Mouse (Mus musculus) B cell, adult 2 months (primary cell): ENCODE results near the gene Caskin1.

Experiments used
- DNase-seq, 2 experiments: peaks; one replicate each; pipeline ENCODE4 v3.0.0; 2022

Gene Caskin1

GRCm38 (mm10) chr17:24496026-24496425, 7.6 kb downstream of the Caskin1 start:
- no peak for DNase-seq

- DNase-seq, result no peak
Observed at GRCm38 (mm10) chr17:24502208-24502607, 13.8 kb downstream of the Caskin1 start.

- DNase-seq, result no peak
Observed at GRCm38 (mm10) chr17:24504085-24504484, 15.7 kb downstream of the Caskin1 start.

GRCm38 (mm10) chr17:24505286-24505955, 17.0 kb downstream of the Caskin1 start:
- no peak for DNase-seq

GRCm38 (mm10) chr17:24506332-24507070, 18.1 kb downstream of the Caskin1 start:
- DNase-seq, result no peak

- no peak for DNase-seq
Observed at GRCm38 (mm10) chr17:24507129-24507664, 18.8 kb downstream of the Caskin1 start.

- DNase-seq, result no peak
Observed at GRCm38 (mm10) chr17:24507806-24508460, 19.5 kb downstream of the Caskin1 start.

GRCm38 (mm10) chr17:24513609-24514008, 25.2 kb downstream of the Caskin1 start:
- DNase-seq, result no peak

GRCm38 (mm10) chr17:24514270-24515257, 26.2 kb downstream of the Caskin1 start:
- no peak for DNase-seq

GRCm38 (mm10) chr17:24520450-24520849, 32.0 kb downstream of the Caskin1 start:
- DNase-seq, result no peak

- DNase-seq, result no peak
Observed at GRCm38 (mm10) chr17:24524734-24525133, 36.3 kb downstream of the Caskin1 start.

- DNase-seq, result peak in 1 of 2 experiments; percentile 5
Observed at GRCm38 (mm10) chr17:24527315-24527714, 38.9 kb downstream of the Caskin1 start.

GRCm38 (mm10) chr17:24527723-24528559, 39.5 kb downstream of the Caskin1 start, which contains the start of gene Traf7:
Gene Traf7 (minus strand): TSS chr17:24527938.
- peak; percentile 86 to 87 for DNase-seq

GRCm38 (mm10) chr17:24528560-24528918, 40.1 kb downstream of the Caskin1 start:
- DNase-seq, result peak in 1 of 2 experiments; percentile 8

GRCm38 (mm10) chr17:24529007-24529451, 40.6 kb downstream of the Caskin1 start:
- peak; percentile 63 to 65 for DNase-seq

- DNase-seq, result no peak
Observed at GRCm38 (mm10) chr17:24529883-24530282, 41.5 kb downstream of the Caskin1 start.

- no peak for DNase-seq
Observed at GRCm38 (mm10) chr17:24530361-24531050, 42.1 kb downstream of the Caskin1 start.

- no peak for DNase-seq
Observed at GRCm38 (mm10) chr17:24531064-24531463, 42.7 kb downstream of the Caskin1 start.

GRCm38 (mm10) chr17:24532045-24532444, 43.6 kb downstream of the Caskin1 start:
- no peak for DNase-seq
